Mouse (Mus musculus) forebrain, postnatal 0 days (tissue): Measurements from ENCODE around the gene Prim2. TPM values are rescaled to one million over a fixed set of nuclear protein-coding genes. Genes with fewer than 3 reads are reported as not detected.

Experiments
- ATAC-seq: fragments of 200-750 bp; cut with Nextera tagmentation; 2 replicates; pipeline ENCODE4 v1.8.0; 2017; ENCODE audit warnings: mild to moderate bottlenecking, moderate library complexity
- DNase-seq: peaks from one replicate; pipeline ENCODE4 v3.0.0-alpha.2; 2015
- H3K27ac ChIP-seq: fragments of 300-500 bp; sonication (generic); 2 replicates; pipeline ENCODE4 v1.5.1; 2014; ENCODE audit warnings: low read depth, mild to moderate bottlenecking, antibody characterized with exemption, low read length, moderate library complexity, mixed read lengths
- H3K27me3 ChIP-seq: fragments of 300-500 bp; sonication (generic); 2 replicates; pipeline ENCODE4 v1.6.1; 2014; ENCODE audit warnings: mild to moderate bottlenecking, low read length, mixed read lengths; ENCODE audit not compliant: insufficient read depth
- H3K36me3 ChIP-seq: fragments of 300-500 bp; sonication (generic); 2 replicates; pipeline ENCODE4 v1.6.1; 2014; ENCODE audit warnings: mild to moderate bottlenecking, moderate library complexity; ENCODE audit not compliant: insufficient read depth
- H3K4me1 ChIP-seq: fragments of 300-500 bp; sonication (generic); 2 replicates; pipeline ENCODE4 v1.6.1; 2014; ENCODE audit warnings: antibody characterized with exemption; ENCODE audit not compliant: insufficient read depth
- H3K4me2 ChIP-seq: fragments of 300-500 bp; sonication (generic); 2 replicates; pipeline ENCODE4 v1.6.1; 2014; ENCODE audit warnings: low read depth, mild to moderate bottlenecking, moderate library complexity
- H3K4me3 ChIP-seq: fragments of 300-500 bp; sonication (generic); 2 replicates; pipeline ENCODE4 v1.5.1; 2014; ENCODE audit warnings: low read depth, low read length, mixed read lengths
- H3K9ac ChIP-seq: fragments of 300-500 bp; sonication (generic); 2 replicates; pipeline ENCODE4 v1.6.1; 2014; ENCODE audit warnings: mild to moderate bottlenecking
- H3K9me3 ChIP-seq: fragments of 300-500 bp; sonication (generic); 2 replicates; pipeline ENCODE4 v1.6.1; 2016; ENCODE audit warnings: low read length
- CTCF ChIP-seq: sonication (generic); IDR thresholded peaks from 2 replicates; pipeline ENCODE4 v1.5.1; 2016; ENCODE audit warnings: antibody characterized with exemption, control low read depth, low read depth
- WGBS: fragments of 180-500 bp; shearing (Covaris S2); extraction: QIAGEN DNeasy Blood & Tissue Kit; methylation state at CpG from one replicate; pipeline ENCODE4 v1.1.7; 2014; 5-methylcytosine and 5-hydroxymethylcytosine counted together
- polyA plus RNA-seq: library from polyadenylated mRNA; unstranded; fragments of >200 nt; fragmentation: Nextera tagmentation; extraction: Ambion mirVana; gene quantifications from 2 replicates; pipeline ENCODE4 v1.2.1, GENCODE M21; 2015
- total RNA-seq: library from RNA; depleted of rRNA; stranded (reverse); fragments of >200 nt; gene quantifications from 2 replicates; pipeline ENCODE4 v1.2.3, GENCODE M21; 2014

Prim2 gene
- total and polyA plus RNA-seq, 2 experiments from 2014 or later, result 18.3 to 26.9 TPM

- DNase-seq (no peak), ATAC-seq (no peak)
- H3K9ac ChIP-seq, result no peak overlapping the region
- H3K4me3 ChIP-seq, result no peak overlapping the region
- H3K4me1 ChIP-seq, result no peaks in the 10 kb centered on the region
- no peak overlapping the region for H3K27ac ChIP-seq
- 95% methylated on average over 2 of the region's 2 CpGs for WGBS
- H3K4me2 ChIP-seq, result no peak overlapping the region
- no peak for TF ChIP-seq CTCF
- H3K36me3 ChIP-seq, result no peaks in the 10 kb centered on the region
- no peaks in the 10 kb centered on the region for H3K27me3 ChIP-seq
- 0 out of 2 replicates have a peak, but pooled peaks cover 5% of the 10 kb centered on the region for H3K9me3 ChIP-seq
Observed at GRCm38 (mm10) chr1:33595936-33596335, 73.7 kb downstream of the Prim2 start.

- 75% methylated on average over 2 of the region's 2 CpGs for WGBS
- H3K9ac ChIP-seq, result no peak overlapping the region
- DNase-seq, result no peak
- no peaks in the 10 kb centered on the region for H3K36me3 ChIP-seq
- H3K4me2 ChIP-seq, result no peak overlapping the region
- ATAC-seq, result no peak
- H3K4me1 ChIP-seq, result no peaks in the 10 kb centered on the region
- no peak overlapping the region for H3K27ac ChIP-seq
- no peaks in the 10 kb centered on the region for H3K27me3 ChIP-seq
- no peak overlapping the region for H3K4me3 ChIP-seq
- 0 out of 2 replicates have a peak, but pooled peaks cover 5% of the 10 kb centered on the region for H3K9me3 ChIP-seq
- no peak for TF ChIP-seq CTCF
Observed at GRCm38 (mm10) chr1:33594966-33595365, 74.6 kb downstream of the Prim2 start.

- no peak for TF ChIP-seq CTCF
- H3K27me3 ChIP-seq, result no peaks in the 10 kb centered on the region
- DNase-seq (no peak), ATAC-seq (no peak)
- no peak overlapping the region for H3K4me3 ChIP-seq
- H3K9ac ChIP-seq, result no peak overlapping the region
- WGBS, result 87% methylated on average over 4 of the region's 4 CpGs
- H3K36me3 ChIP-seq, result no peaks in the 10 kb centered on the region
- 0 out of 2 replicates have a peak, but pooled peaks cover 5% of the 10 kb centered on the region for H3K9me3 ChIP-seq
- no peaks in the 10 kb centered on the region for H3K4me1 ChIP-seq
- H3K27ac ChIP-seq, result no peak overlapping the region
- H3K4me2 ChIP-seq, result no peak overlapping the region
Observed at GRCm38 (mm10) chr1:33593718-33594388, 75.7 kb downstream of the Prim2 start.

- Histone ChIP-seq H3K27ac (no peak overlapping the region), H3K9me3 (no peaks in the 10 kb centered on the region), H3K4me1 (no peaks in the 10 kb centered on the region), H3K27me3 (no peaks in the 10 kb centered on the region), H3K36me3 (no peaks in the 10 kb centered on the region), H3K9ac (no peak overlapping the region), H3K4me2 (no peak overlapping the region), H3K4me3 (no peak overlapping the region)
- 91% methylated on average over 7 of the region's 7 CpGs for WGBS
- ATAC-seq (no peak), DNase-seq (no peak)
- TF ChIP-seq CTCF, result no peak
Observed at GRCm38 (mm10) chr1:33591997-33592608, 77.5 kb downstream of the Prim2 start.

- Histone ChIP-seq H3K9ac (no peak overlapping the region), H3K36me3 (no peaks in the 10 kb centered on the region), H3K4me1 (no peaks in the 10 kb centered on the region), H3K27me3 (no peaks in the 10 kb centered on the region), H3K9me3 (no peaks in the 10 kb centered on the region), H3K4me3 (no peak overlapping the region), H3K27ac (no peak overlapping the region), H3K4me2 (no peak overlapping the region)
- ATAC-seq (peak; percentile 68), DNase-seq (no peak)
- 54% methylated on average over 8 of the region's 8 CpGs for WGBS
- TF ChIP-seq CTCF, result no peak
Observed at GRCm38 (mm10) chr1:33590556-33591411, 78.8 kb downstream of the Prim2 start.

GRCm38 (mm10) chr1:33589531-33589930, 80.1 kb downstream of the Prim2 start:
- DNase-seq (no peak), ATAC-seq (no peak)
- TF ChIP-seq CTCF, result no peak
- Histone ChIP-seq H3K4me3 (no peak overlapping the region), H3K4me1 (no peaks in the 10 kb centered on the region), H3K9ac (no peak overlapping the region), H3K36me3 (no peaks in the 10 kb centered on the region), H3K4me2 (no peak overlapping the region), H3K9me3 (no peaks in the 10 kb centered on the region), H3K27ac (no peak overlapping the region), H3K27me3 (no peaks in the 10 kb centered on the region)
- WGBS, result 53% methylated on average over 2 of the region's 2 CpGs

- TF ChIP-seq CTCF, result no peak
- Histone ChIP-seq H3K27me3 (no peaks in the 10 kb centered on the region), H3K9ac (no peak overlapping the region), H3K4me1 (no peaks in the 10 kb centered on the region), H3K4me3 (no peak overlapping the region), H3K36me3 (no peaks in the 10 kb centered on the region), H3K9me3 (no peaks in the 10 kb centered on the region), H3K4me2 (no peak overlapping the region), H3K27ac (no peak overlapping the region)
- WGBS, result 23% methylated on average over 6 of the region's 6 CpGs
- DNase-seq (no peak), ATAC-seq (no peak)
Observed at GRCm38 (mm10) chr1:33588557-33588956, 81.0 kb downstream of the Prim2 start.
